Mouse (Mus musculus) liver, adult 2 months (tissue): ENCODE results near the gene Rspry1. TPM values are rescaled to one million over a fixed set of nuclear protein-coding genes. Genes with fewer than 3 reads are reported as not detected.

Source experiments
- DNase-seq: peaks from one replicate; pipeline ENCODE4 v3.0.0-alpha.2; 2011; ENCODE audit warnings: low read depth, low spot score; ENCODE audit errors: extremely low read depth
- H3K27ac ChIP-seq: fragments of 200-500 bp; replicated peaks from 2 replicates; pipeline ENCODE4 v1.5.1; 2012; ENCODE audit warnings: low read depth, mild to moderate bottlenecking, control low read depth, inconsistent platforms, low read length; ENCODE audit not compliant: insufficient read depth
- H3K27me3 ChIP-seq: fragments of 200-500 bp; 2 replicates; pipeline ENCODE4 v1.6.1; 2012; ENCODE audit warnings: mild to moderate bottlenecking, moderate library complexity, low read length, inconsistent platforms; ENCODE audit not compliant: control insufficient read depth, insufficient read depth
- H3K36me3 ChIP-seq: fragments of 200-500 bp; 2 replicates; pipeline ENCODE4 v1.6.1; 2012; ENCODE audit warnings: low read length, inconsistent platforms; ENCODE audit not compliant: control insufficient read depth, insufficient read depth
- H3K4me1 ChIP-seq: fragments of 200-500 bp; 2 replicates; pipeline ENCODE4 v1.6.1; 2011; ENCODE audit warnings: low read length; ENCODE audit not compliant: control insufficient read depth, insufficient read depth
- H3K4me3 ChIP-seq: fragments of 200-500 bp; 2 replicates; pipeline ENCODE4 v1.5.1; 2011; ENCODE audit warnings: low read depth, mild to moderate bottlenecking, control low read depth, low read length, moderate library complexity; ENCODE audit not compliant: insufficient read depth
- H3K79me2 ChIP-seq: fragments of 200-500 bp; 2 replicates; pipeline ENCODE4 v1.6.1; 2012; ENCODE audit warnings: inconsistent platforms, mild to moderate bottlenecking, low read length, moderate library complexity; ENCODE audit not compliant: control insufficient read depth, insufficient read depth
- H3K9ac ChIP-seq: fragments of 200-500 bp; 2 replicates; pipeline ENCODE4 v1.6.1; 2012; ENCODE audit warnings: low read depth, mild to moderate bottlenecking, control low read depth, inconsistent platforms, low read length
- CTCF ChIP-seq: fragments of 200-500 bp; IDR thresholded peaks from 2 replicates; pipeline ENCODE4 v1.5.1; 2011; ENCODE audit warnings: low read depth, low read length, control low read depth
- POLR2A ChIP-seq: fragments of 200-500 bp; IDR thresholded peaks from 2 replicates; pipeline ENCODE4 v1.6.1; 2011; ENCODE audit warnings: low read length, control low read depth; ENCODE audit not compliant: insufficient read depth; ENCODE audit errors: extremely low read depth
- WGBS: fragments of 180-500 bp; shearing (Covaris S2); methylation state at CpG from one replicate; pipeline ENCODE4 v1.1.7; 2018; 5-methylcytosine and 5-hydroxymethylcytosine counted together
- polyA plus RNA-seq: library from polyadenylated mRNA; depleted of rRNA; stranded (reverse); fragments of >200 nt; gene quantifications from 2 replicates; pipeline ENCODE4 v1.2.3, GENCODE M21; 2012
- total RNA-seq: library from RNA; depleted of rRNA; stranded (reverse); fragments of >200 nt; gene quantifications from 2 replicates; pipeline ENCODE4 v1.2.3, GENCODE M21; 2014

Gene Rspry1
- total and polyA plus RNA-seq, 2 experiments: 5.7 to 21.4 TPM

DNA sequence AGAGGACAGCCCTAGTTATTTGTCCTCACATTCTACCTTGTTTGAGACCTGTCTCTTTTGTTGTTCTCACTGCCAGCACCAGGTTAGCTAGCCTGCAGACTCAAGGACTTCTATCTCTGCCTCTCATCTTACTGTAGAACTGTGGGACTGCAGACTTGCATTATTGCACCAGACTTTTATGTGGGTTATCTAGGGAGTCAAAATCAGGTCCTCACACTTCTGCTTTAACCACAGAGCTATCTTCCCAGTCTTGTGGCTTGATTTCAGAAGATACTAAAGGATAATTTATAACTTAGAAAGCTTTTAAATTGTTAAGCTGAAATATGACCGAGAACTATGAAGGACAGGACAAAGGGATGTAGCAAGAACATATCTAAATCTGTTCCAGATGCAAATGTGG lies 23.1 kb downstream of the Rspry1 start:
- Histone ChIP-seq H3K4me3 (no peak overlapping the region), H3K36me3 (peaks cover 17% of the 10 kb centered on the region), H3K4me1 (no peaks in the 10 kb centered on the region), H3K9ac (no peak overlapping the region), H3K27ac (no peak overlapping the region), H3K79me2 (peaks cover 4% of the 10 kb centered on the region; the same call in 1 of the 2 replicates), H3K27me3 (no peaks in the 10 kb centered on the region)
- no peak for DNase-seq
- TF ChIP-seq CTCF (no peak), POLR2A (no peak)
- 98% methylated on average over 1 of the region's 1 CpGs for WGBS

GRCm38 (mm10) chr8:94633564-94634194 lies 31.9 kb downstream of the Rspry1 start:
- no peak overlapping the region for H3K9ac ChIP-seq
- no peaks in the 10 kb centered on the region for H3K79me2 ChIP-seq
- no peak for DNase-seq
- H3K36me3 ChIP-seq: peaks cover 57% of the 10 kb centered on the region
- H3K4me1 ChIP-seq: no peaks in the 10 kb centered on the region
- no peaks in the 10 kb centered on the region for H3K27me3 ChIP-seq
- no peak overlapping the region for H3K4me3 ChIP-seq
- TF ChIP-seq CTCF (no peak), POLR2A (no peak)
- no peak overlapping the region for H3K27ac ChIP-seq
- WGBS: 76% methylated on average over 2 of the region's 2 CpGs

- Histone ChIP-seq H3K79me2 (no peaks in the 10 kb centered on the region), H3K4me1 (no peaks in the 10 kb centered on the region), H3K9ac (no peak overlapping the region), H3K36me3 (peaks cover 62% of the 10 kb centered on the region), H3K4me3 (no peak overlapping the region), H3K27ac (no peak overlapping the region), H3K27me3 (no peaks in the 10 kb centered on the region)
- DNase-seq: peak; percentile 17
- TF ChIP-seq CTCF: no peak
- TF ChIP-seq POLR2A: no peak
Measured at GRCm38 (mm10) chr8:94634211-94634610, 32.5 kb downstream of the Rspry1 start.

DNA sequence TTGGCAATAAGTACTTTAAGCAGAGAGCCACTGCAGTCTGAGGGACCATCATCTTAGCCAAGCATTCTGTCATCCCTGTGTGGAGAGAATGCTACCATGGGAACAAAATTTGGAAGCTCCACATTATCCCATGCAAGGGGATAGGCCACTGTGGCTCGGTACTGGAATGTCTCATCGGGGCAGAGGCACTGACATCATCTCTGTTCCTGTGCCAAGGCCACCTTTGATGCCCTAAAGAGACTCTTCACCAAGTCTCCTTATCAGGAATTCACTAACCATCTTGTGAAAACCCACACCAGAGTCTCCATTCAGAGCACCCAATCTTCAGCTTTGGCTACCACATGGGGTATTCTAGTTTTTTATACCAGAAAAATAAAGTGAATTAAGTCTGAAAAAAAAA lies 39.4 kb downstream of the Rspry1 start:
- TF ChIP-seq POLR2A: no peak
- TF ChIP-seq CTCF: no peak
- no peaks in the 10 kb centered on the region for H3K27me3 ChIP-seq
- WGBS: 81% methylated on average over 2 of the region's 2 CpGs
- peaks cover 72% of the 10 kb centered on the region for H3K36me3 ChIP-seq
- H3K4me3 ChIP-seq: no peak overlapping the region
- no peak for DNase-seq
- no peak overlapping the region for H3K9ac ChIP-seq
- H3K79me2 ChIP-seq: no peaks in the 10 kb centered on the region
- H3K4me1 ChIP-seq: no peaks in the 10 kb centered on the region
- no peak overlapping the region for H3K27ac ChIP-seq

DNA sequence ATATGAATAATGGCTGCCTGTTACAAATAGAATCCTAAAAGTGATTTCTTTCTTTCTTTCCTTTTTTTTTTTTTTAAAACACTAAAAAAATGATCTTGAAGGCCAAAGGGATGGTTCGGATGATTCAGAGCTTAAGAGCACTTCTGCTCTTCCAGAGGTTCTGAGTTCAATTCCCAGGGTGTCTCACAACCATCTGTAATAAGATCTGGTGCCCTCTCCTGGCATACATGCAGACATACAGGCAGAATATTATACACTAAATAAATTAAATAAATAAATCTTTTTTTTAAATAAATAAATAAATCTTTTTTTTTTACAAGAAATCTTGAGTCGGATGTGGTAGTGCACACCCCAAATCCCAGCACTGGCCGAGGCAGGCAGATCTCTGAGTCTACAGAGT lies 40.2 kb downstream of the Rspry1 start:
- DNase-seq: no peak
- TF ChIP-seq POLR2A (no peak), CTCF (no peak)
- 91% methylated on average over 3 of the region's 3 CpGs for WGBS
- peaks cover 73% of the 10 kb centered on the region for H3K36me3 ChIP-seq
- H3K4me3 ChIP-seq: no peak overlapping the region
- no peak overlapping the region for H3K9ac ChIP-seq
- no peaks in the 10 kb centered on the region for H3K4me1 ChIP-seq
- H3K27ac ChIP-seq: no peak overlapping the region
- H3K79me2 ChIP-seq: no peaks in the 10 kb centered on the region
- no peaks in the 10 kb centered on the region for H3K27me3 ChIP-seq

- no peak for TF ChIP-seq POLR2A
- TF ChIP-seq CTCF: no peak
- 64% methylated on average over 1 of the region's 1 CpGs for WGBS
- Histone ChIP-seq H3K27me3 (no peaks in the 10 kb centered on the region), H3K27ac (no peak overlapping the region), H3K4me1 (no peaks in the 10 kb centered on the region), H3K4me3 (no peak overlapping the region), H3K9ac (no peak overlapping the region), H3K36me3 (peaks cover 61% of the 10 kb centered on the region), H3K79me2 (no peaks in the 10 kb centered on the region)
- no peak for DNase-seq
Measured at GRCm38 (mm10) chr8:94645202-94645601, 43.5 kb downstream of the Rspry1 start.
